Mouse (Mus musculus): ENCODE measurements around the gene Hoxd11.

DNA sequence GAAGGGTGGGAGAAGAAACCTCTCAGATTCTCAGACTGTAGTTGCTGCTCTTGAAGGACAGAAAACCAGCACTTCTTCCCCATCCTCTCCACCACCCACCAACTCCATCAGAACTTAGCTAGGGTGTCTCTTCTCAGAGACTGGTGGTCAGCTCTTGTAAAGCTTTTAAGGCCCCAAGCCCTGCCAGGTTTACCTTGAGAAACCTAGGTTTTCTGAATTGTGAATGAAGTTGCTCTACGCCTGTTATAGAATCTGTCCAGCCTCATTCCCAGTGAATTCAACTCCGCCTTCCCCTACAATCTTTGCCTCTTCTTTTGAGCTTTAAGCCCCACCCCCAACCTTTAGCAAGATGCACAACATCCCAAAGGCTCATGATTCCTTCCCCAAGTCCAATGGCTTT, 2.3 kb upstream of the Hoxd11 start:
- TF ChIP-seq POLR2A (IDR thresholded peaks at IDR 0.05; ENCODE audit: control insufficient read depth, low read depth, low read length) (no peak), CTCF (IDR thresholded peaks at IDR 0.05; ENCODE audit: control insufficient read depth, insufficient read depth, insufficient replicate concordance, low read depth, low read length) (no peak)
